Mouse (Mus musculus) CD4-positive helper T cell, adult 2 months (primary cell): ENCODE data around the gene Nap1l5.

Source experiments
- DNase-seq: peaks from one replicate; pipeline ENCODE4 v3.0.0-alpha.2; 2012; ENCODE audit warnings: low read depth, missing footprints, low spot score

Nap1l5 gene

GRCm38 (mm10) chr6:58906852-58907261 lies at the start of gene Nap1l5:
Nap1l5 (minus strand) TSS chr6:58907076.
- DNase-seq = no peak

DNA sequence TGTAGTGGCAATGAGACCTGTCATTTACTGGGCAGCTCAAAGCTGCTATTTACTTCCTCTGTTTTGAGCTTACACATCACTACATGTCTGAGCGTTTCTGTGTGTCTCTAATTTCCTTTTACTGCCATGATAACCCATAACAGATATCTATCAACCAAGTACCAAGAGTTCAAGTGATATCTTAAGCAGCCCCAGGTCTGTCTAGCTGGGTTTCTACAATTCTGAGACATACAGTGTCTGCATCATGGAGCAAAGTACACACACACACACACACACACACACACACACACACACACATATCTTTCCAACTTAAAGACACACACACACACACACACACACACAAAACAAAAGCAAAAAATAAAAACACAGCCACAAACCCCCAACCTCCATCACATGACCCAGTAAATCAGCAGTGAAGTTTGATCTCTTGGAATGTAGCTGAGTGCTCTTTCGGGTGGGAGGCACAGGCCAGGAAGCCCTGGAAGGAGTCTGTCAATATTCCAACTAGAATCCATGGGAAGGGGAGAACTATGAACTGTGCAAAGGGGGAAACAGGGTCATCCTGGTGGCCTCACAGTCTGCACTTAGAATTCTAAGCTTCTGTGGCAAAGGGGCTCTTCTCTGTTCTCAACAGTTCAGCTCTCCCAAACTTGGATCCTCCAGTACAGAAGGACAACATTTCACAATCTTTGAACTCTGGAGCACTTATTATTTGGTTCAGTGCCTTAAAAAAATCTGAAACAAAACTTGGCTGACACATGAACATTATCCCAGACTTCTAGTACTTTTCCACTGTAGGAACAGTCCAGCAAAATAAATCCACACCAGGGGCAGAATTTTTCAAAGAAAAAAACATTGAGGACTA lies 44.5 kb upstream of the Nap1l5 start:
- DNase-seq = no peak

DNA sequence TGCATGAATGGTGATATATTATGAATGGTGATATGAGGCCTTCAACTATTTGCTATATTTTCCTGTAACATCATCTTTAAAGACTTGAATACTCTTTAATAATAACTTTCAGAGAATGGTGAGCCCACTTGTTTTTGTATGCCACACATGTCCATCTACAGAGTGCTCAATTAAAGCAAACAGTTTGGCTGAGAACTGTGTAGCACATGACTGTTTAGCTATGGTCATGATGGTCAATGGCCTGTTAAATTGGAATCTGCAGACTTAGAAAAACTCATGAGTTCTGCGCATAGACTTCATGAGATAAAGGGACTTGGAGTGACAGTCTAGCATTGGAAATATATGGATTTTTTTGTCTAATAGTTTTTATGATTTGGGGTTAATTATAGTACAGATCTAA lies 43.5 kb upstream of the Nap1l5 start:
- no peak for DNase-seq

DNA sequence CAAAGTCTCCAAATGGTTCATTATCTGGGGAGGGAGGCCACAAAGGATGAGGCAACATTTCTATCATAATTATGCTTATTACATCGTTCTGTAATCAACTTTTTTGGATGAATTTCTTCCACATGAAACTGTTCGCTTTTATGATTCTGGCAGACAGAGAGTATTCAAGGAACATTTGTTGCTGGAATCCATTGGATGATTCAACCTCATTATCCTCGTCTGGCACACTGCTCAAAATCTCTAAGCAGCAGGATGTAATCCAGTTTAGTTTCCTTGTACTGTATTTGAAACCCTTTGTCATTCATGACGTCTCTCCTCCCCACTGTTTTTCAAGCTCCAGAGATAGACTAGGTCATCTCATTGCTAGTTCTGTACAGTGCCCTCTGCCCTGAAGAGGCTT lies 40.0 kb upstream of the Nap1l5 start:
- no peak for DNase-seq

DNA sequence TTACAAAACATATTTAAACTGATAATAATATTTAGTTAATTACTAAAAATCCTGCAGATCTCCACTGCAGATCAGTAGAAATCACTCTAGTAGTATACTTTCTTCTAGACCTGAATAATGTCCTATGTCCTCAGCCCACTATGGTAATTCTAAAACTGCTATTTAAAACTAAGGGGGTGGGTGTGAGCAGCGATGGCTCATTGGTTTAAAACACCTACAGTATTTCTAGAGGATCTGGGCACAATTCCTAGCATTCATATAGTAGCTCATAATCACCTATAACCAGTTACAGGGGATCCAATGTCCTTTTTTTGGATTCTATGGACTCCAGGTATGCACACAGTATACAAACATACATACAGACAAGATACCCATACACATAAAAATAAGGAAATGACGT lies 39.4 kb upstream of the Nap1l5 start:
- DNase-seq = no peak

- no peak for DNase-seq
Measured at GRCm38 (mm10) chr6:58943958-58944357, 37.1 kb upstream of the Nap1l5 start.

- no peak for DNase-seq
Measured at GRCm38 (mm10) chr6:58942276-58942675, 35.4 kb upstream of the Nap1l5 start.

DNA sequence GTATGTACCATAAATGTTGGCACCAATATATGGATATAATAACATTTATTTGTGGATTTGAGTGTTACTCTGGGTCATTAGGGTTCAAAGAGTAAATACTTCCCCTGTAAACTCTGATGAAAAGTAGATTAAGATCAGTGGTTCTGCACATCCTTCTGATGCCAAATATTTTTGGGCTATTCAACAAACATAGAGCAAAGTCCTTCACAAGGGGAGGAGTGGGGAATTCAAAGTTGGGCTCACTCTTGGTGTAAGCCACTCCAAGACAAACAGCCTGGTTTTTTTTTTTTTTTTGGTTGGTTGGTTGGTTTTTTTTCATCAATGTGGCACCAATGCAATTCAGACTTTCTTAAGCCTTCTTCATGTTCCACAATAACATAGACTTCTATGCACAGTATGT lies 30.9 kb upstream of the Nap1l5 start:
- no peak for DNase-seq

DNA sequence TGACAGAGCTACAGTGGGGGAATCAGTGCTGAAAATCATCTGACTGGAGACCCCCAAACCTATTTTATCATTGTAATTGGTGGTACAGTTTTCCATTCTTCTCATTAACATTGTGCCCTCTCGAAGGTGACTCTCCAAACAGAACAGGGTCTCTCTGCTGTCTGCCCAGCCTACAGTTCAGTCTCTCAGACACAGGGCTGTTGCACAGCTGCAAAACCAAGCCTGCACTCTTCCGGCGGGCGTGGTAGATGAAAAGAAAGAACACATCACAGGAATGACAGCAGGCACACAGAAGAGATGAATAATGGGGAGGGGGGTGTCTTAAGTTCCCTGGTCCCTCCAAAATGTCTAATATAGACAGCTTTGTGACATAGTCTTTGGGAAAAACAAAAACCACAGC lies 27.3 kb upstream of the Nap1l5 start:
- DNase-seq = no peak

DNA sequence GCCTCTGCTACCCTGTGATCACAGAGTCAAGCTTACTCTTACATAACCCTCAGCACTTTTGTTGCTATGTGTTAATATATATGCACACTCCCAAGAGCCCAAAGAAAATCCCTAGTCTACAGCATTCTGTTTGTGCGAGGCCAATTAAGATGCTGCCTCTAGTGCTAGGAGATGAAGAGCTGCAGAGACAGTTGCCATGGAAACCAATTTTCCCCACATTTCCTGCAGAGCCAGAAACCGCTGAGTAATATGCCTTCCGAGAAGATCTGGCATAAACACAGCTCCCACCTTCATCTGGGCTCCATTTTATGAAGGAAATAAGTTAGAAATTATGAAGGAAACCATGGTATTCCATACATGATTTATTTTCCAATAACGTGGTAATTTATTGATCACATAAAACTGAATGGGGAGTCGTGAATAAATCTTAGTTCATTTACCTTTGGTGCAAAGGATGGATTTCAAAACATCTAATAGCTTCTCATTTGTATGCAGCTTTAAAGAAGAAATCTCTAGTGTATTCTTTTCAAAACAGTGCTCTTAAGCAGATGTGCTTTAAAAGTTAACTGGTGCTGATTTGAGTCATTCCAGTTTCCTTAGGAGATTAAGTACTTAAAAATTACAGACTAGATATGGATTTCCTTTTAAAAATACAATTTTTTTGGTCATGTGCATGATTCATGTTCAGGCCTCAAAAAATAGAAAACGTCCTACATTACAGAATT lies 26.5 kb upstream of the Nap1l5 start:
- no peak for DNase-seq

DNA sequence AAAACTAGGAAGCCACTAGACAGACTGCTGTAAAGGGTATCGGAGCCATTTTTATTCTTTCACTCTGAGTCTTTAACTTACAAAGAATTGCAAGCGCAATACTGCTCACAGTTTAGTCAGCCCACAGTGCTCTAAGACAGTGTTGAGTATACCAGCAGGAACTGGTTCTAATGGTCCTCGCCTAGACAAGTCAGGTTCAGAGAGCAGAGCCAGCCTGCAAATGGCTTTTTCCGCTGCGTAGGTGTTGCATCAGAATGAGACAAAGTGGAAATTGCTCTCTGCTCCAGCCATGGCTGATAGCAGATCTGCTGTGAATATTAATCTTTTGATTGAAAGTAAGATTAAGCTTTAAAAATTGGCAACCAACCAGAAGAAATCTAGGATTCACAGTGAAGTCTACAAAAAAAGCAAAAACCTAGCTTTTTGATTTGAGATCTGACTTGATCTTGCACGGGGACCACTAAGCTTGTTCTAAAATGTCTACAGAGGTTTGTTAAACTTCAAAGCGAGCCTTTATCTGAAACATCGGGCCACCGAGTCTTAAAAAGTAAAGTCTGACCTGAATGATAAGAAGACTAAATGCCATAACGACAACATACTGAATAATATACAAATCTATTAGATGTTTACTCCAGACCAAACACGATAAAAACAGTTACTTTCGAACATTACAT lies 25.8 kb upstream of the Nap1l5 start:
- DNase-seq = no peak

DNA sequence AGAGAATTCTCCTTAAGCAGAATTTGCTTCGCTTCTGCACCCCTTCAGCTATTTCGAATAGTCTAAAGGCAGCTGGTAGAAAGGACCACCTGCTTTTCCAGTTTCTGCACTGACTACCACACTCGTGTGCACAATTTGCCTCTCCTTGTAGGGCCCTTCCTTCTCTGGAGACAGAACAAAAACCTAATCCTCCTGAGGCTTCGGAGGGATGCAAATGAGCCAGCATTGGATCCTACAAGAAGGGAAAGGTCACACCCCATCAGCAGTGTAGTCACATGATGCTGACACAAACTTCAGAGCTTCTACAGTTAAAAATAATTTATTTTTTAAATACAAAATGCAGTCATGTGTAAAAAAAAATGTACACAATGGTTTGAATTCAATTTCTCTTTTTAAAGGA lies 24.3 kb upstream of the Nap1l5 start:
- no peak for DNase-seq

- no peak for DNase-seq
Measured at GRCm38 (mm10) chr6:58929911-58930431, 23.1 kb upstream of the Nap1l5 start.

DNA sequence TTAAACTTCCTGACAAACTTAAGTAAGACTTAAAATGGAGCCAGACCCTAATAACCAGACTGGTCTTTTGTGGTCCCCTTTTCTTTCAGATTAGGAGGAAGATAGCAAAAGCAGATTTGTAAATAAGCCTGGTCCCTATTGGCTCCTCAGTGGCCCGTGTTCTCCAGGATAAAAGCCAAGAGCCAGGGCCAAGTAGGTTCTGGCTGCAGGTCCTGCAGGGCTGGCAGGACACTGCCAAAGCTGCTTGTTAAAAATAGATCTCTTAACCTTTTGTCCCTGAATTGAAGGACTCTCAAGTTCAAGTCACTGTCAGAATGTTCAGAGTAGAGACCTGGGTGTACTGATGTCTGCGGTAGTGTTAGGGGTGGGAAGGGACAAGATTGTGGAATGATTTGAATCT lies 21.0 kb upstream of the Nap1l5 start:
- DNase-seq = no peak

GRCm38 (mm10) chr6:58922511-58922910 lies 15.6 kb upstream of the Nap1l5 start:
- no peak for DNase-seq

- no peak for DNase-seq
Measured at GRCm38 (mm10) chr6:58921623-58922022, 14.7 kb upstream of the Nap1l5 start.

DNA sequence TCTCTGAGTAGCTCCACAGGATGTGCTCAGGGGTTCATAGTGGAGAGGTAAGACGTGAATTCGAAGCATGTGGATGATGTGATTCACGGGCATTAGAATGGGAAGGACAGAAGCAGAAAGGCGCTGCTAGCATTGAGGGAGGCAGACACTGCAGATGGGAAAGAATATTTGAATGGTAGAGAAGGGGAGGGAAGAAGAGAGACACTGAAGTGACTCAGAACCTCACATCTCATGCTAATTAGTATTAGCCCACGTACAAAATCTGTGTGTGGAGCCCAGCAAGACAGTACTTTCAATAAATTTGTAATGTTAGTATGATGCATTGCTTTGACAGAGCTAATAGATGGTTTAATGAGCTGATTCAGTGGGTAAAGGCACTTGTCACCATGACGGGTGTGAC lies 13.9 kb upstream of the Nap1l5 start:
- DNase-seq = no peak

DNA sequence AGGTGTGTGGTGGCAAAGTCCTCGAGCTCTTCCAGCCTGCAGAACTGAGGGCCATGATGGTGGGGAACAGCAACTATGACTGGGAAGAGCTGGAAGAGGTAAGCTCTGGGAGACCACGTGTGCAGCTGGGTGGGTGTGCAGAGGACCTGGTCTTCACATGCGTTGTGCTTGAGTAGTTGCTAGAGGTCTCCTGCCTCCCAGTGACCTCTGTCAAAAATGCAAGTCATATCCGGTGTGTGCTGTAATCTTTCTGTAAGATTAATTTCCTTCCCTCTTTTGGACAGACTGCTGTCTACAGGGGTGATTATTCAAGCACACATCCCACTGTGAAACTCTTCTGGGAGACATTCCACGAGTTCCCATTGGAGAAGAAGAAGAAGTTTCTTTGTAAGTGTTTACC lies 9.6 kb upstream of the Nap1l5 start:
- no peak for DNase-seq

- no peak for DNase-seq
Measured at GRCm38 (mm10) chr6:58913971-58914370, 7.1 kb upstream of the Nap1l5 start.

DNA sequence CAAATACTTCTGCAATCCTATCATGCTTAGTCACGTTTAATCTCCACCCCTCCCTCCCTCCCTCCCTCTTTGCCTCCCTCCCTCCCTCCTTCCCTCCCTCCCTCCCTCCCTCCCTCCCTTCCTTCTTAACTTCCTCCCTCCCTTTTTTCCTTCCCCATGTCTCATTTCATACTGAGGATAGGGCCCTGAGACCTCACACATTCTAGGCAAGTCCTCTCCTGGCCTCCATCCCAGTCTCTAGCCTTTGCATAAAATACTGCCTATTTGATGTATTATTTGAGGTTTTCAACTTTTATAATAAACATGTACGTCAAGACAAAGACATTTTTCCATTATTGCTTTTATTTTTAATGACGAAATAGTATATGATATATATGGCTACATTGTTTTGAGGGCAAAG lies 6.7 kb upstream of the Nap1l5 start:
- DNase-seq = no peak

GRCm38 (mm10) chr6:58912842-58913241 lies 6.0 kb upstream of the Nap1l5 start:
- no peak for DNase-seq

DNA sequence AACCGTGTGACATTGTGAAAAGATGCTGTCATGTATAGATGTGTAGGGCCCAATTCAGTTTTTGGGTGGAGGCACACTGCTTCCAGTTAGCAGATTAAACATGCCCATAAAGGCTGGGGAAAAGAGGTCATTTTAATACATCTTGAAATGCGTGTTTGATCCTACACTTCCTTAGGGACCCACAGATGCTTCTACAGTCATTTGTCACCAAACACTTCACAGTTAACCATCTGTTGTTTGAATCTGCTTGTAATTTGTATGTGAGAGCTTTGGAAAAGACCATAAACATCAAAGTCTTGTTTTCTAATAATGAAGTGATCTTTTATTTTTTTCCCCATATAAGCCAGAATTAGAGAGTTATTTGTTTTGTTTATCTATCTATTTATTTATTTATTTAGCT lies 915 bp upstream of the Nap1l5 start:
- no peak for DNase-seq
